ENCODE assay signal across 14 mouse cellular contexts in the genomic region with DNA sequence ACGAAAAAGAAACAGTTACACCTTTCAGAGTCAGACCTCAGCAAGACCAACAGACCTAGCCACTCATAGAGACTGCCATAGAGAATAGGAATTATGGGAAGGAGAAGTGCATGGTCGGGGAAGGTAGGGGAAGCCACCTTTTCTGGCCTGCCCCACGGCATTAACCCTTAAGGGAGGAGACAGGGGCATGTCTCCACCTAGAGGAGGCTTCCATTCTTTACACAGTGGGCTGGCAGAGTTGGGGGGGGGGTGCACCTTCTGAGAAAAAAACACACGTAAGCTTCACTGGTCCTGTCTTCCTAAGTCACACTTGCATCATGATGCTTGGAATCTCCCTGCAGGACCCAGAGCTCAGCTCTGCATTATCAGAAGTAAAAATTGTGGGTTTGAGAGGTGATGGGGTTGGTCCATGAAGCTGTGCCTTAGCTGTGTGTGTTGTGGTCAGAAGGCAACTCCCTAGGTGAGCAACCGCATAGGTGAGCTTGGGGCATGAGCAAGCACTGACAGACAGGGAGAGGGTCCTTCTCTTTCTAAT. TPM values are rescaled to one million over a fixed set of nuclear protein-coding genes. Genes with fewer than 3 reads are reported as not detected.
A peak's percentile ranks its signal among the peaks of the same experiment; 100 is the strongest.
DNase-seq lines count a peak whose midpoint lies in the region; ATAC-seq and TF ChIP-seq lines count a peak whose summit lies in the region.
"Had no signal": no experiment of that assay in that cellular context is flagged by ENCODE, and none has a peak within 500 bp of the region (broad histone marks: within the 10 kb centered on the region; RNA-seq: fewer than 3 reads in every experiment).

No protein-coding gene starts in this region.

- no peak overlapping the region for H3K9ac ChIP-seq in kidney, embryonic 15.5 days
- no peak overlapping the region for H3K9ac ChIP-seq in midbrain, postnatal 0 days (replicated peaks; ENCODE audit: low read length, poor library complexity, severe bottlenecking)
- no peak overlapping the region for H3K9ac ChIP-seq in midbrain, embryonic 15.5 days
- H3K9ac ChIP-seq in MEL (ENCODE audit: control insufficient read depth, low read depth, low read length, poor library complexity, severe bottlenecking) = peak overlapping the region; percentile 75
- no peak overlapping the region for H3K9ac ChIP-seq in liver, embryonic 13.5 days
- H3K9ac ChIP-seq: embryonic facial prominence, embryonic 13.5 days; heart, embryonic 13.5 days had no signal

- H3K27me3 ChIP-seq in kidney, embryonic 15.5 days = no peaks in the 10 kb centered on the region
- H3K27me3 ChIP-seq in midbrain, postnatal 0 days (ENCODE audit: insufficient read depth, low read length) = no peaks in the 10 kb centered on the region
- H3K27me3 ChIP-seq in midbrain, embryonic 15.5 days (replicated peaks) = no peaks in the 10 kb centered on the region
- no peaks in the 10 kb centered on the region for H3K27me3 ChIP-seq in MEL (ENCODE audit: control insufficient read depth in 1 of 2, insufficient read depth in 2 of 2, low read length in 2 of 2)
- H3K27me3 ChIP-seq in liver, embryonic 13.5 days = no peaks in the 10 kb centered on the region
- H3K27me3 ChIP-seq: embryonic facial prominence, embryonic 13.5 days had no signal

- H3K4me3 ChIP-seq in kidney, embryonic 15.5 days (replicated peaks) = no peak overlapping the region
- H3K4me3 ChIP-seq in midbrain, postnatal 0 days (ENCODE audit: low read depth, low read length) = no peak overlapping the region
- no peak overlapping the region for H3K4me3 ChIP-seq in midbrain, embryonic 15.5 days
- H3K4me3 ChIP-seq in MEL (ENCODE audit: control insufficient read depth in 1 of 2, insufficient read depth in 1 of 2, low read depth in 2 of 2, low read length in 2 of 2) = peak overlapping the region; percentile 31 to 37
- H3K4me3 ChIP-seq in liver, embryonic 13.5 days (replicated peaks) = no peak overlapping the region
- H3K4me3 ChIP-seq: embryonic facial prominence, embryonic 13.5 days; heart, embryonic 13.5 days had no signal

- peaks cover 43% of the 10 kb centered on the region for H3K4me1 ChIP-seq in kidney, embryonic 15.5 days
- peaks cover 9% of the 10 kb centered on the region; the same call in 1 of the 2 replicates for H3K4me1 ChIP-seq in midbrain, postnatal 0 days (ENCODE audit: insufficient read depth, low read length)
- peaks cover 13% of the 10 kb centered on the region for H3K4me1 ChIP-seq in midbrain, embryonic 15.5 days
- peaks cover 37 to 80% of the 10 kb centered on the region in 2 experiments for H3K4me1 ChIP-seq in MEL (ENCODE audit: control insufficient read depth in 1 of 2, insufficient read depth in 2 of 2, low read length in 2 of 2)
- peaks cover 100% of the 10 kb centered on the region for H3K4me1 ChIP-seq in liver, embryonic 13.5 days (replicated peaks)

- TF ChIP-seq EP300 in MEL (IDR thresholded peaks at IDR 0.05; ENCODE audit: low read depth in 1 of 2, low read length in 2 of 2) = no peak

- TF ChIP-seq RAD21 in MEL (IDR thresholded peaks at IDR 0.05; ENCODE audit: low read depth, low read length) = no peak

- TF ChIP-seq POLR2A in MEL (IDR thresholded peaks at IDR 0.05; ENCODE audit: control insufficient read depth in 1 of 2, insufficient read depth in 1 of 2, low read depth in 1 of 2, low read length in 2 of 2, poor library complexity in 1 of 2) = peak in 1 of 2 experiments; percentile 30; a peak in 2 of 4 replicates

- 0 out of 2 replicates have a peak overlapping the region, but pooled peaks have one; percentile 9 for H3K27ac ChIP-seq in kidney, embryonic 15.5 days
- H3K27ac ChIP-seq in midbrain, postnatal 0 days (ENCODE audit: low read depth, low read length) = no peak overlapping the region
- H3K27ac ChIP-seq in midbrain, embryonic 15.5 days = no peak overlapping the region
- H3K27ac ChIP-seq in MEL (ENCODE audit: control insufficient read depth, low read depth, low read length) = peak overlapping the region; percentile 99
- peak overlapping the region; percentile 75; the same call in 1 of the 2 replicates for H3K27ac ChIP-seq in liver, embryonic 13.5 days
- H3K27ac ChIP-seq: heart, embryonic 13.5 days; stomach, postnatal 0 days had no signal

- no peak overlapping the region for H3K4me2 ChIP-seq in kidney, embryonic 15.5 days
- no peak overlapping the region for H3K4me2 ChIP-seq in midbrain, postnatal 0 days (ENCODE audit: low read depth, low read length, poor library complexity, severe bottlenecking)
- H3K4me2 ChIP-seq in midbrain, embryonic 15.5 days = no peak overlapping the region
- H3K4me2 ChIP-seq in liver, embryonic 13.5 days = no peak overlapping the region
- H3K4me2 ChIP-seq: embryonic facial prominence, embryonic 13.5 days had no signal

- peaks cover 22% of the 10 kb centered on the region for H3K79me2 ChIP-seq in MEL (ENCODE audit: control insufficient read depth, insufficient read depth, low read length, poor library complexity)

- no peaks in the 10 kb centered on the region for H3K36me3 ChIP-seq in kidney, embryonic 15.5 days
- H3K36me3 ChIP-seq in midbrain, postnatal 0 days (ENCODE audit: insufficient read depth, low read length) = no peaks in the 10 kb centered on the region
- H3K36me3 ChIP-seq in midbrain, embryonic 15.5 days (replicated peaks) = no peaks in the 10 kb centered on the region
- peaks cover 0 to 89% of the 10 kb centered on the region in 2 experiments; a peak in 2 of 4 replicates for H3K36me3 ChIP-seq in MEL (ENCODE audit: control insufficient read depth in 1 of 2, insufficient read depth in 2 of 2, low read length in 2 of 2)
- no peaks in the 10 kb centered on the region for H3K36me3 ChIP-seq in liver, embryonic 13.5 days
- H3K36me3 ChIP-seq: embryonic facial prominence, embryonic 13.5 days; heart, embryonic 13.5 days had no signal

- peak; percentile 24; the same call in 1 of the 2 replicates for TF ChIP-seq CTCF in midbrain, postnatal 0 days (IDR thresholded peaks at IDR 0.05)
- no peak for TF ChIP-seq CTCF in MEL (IDR thresholded peaks at IDR 0.05 in 2 of 3, conservative IDR thresholded peaks at IDR 0.05 in 1 of 3; ENCODE audit: control insufficient read depth in 1 of 3, insufficient read depth in 1 of 3, low read depth in 2 of 3, low read length in 3 of 3, poor library complexity in 1 of 3, severe bottlenecking in 1 of 3)

- no peaks in the 10 kb centered on the region for H3K9me3 ChIP-seq in kidney, embryonic 15.5 days (replicated peaks)
- H3K9me3 ChIP-seq in midbrain, postnatal 0 days (ENCODE audit: low read length) = no peaks in the 10 kb centered on the region
- H3K9me3 ChIP-seq in midbrain, embryonic 15.5 days = no peaks in the 10 kb centered on the region
- no peaks in the 10 kb centered on the region for H3K9me3 ChIP-seq in MEL (replicated peaks; ENCODE audit: insufficient read depth, low read length)
- H3K9me3 ChIP-seq in liver, embryonic 13.5 days (replicated peaks) = no peaks in the 10 kb centered on the region
- H3K9me3 ChIP-seq: embryonic facial prominence, embryonic 13.5 days; heart, embryonic 13.5 days had no signal

- DNase-seq in kidney, postnatal 10 days = no peak
- DNase-seq in midbrain, postnatal 0 days (ENCODE audit: low spot score) = no peak
- DNase-seq in MEL (ENCODE audit: low read depth, low spot score) = peak; percentile 51
- no peak for DNase-seq in liver, embryonic 13.5 days
- no peak for DNase-seq in layer of hippocampus, adult 9-11 months
- no peak for DNase-seq in frontal cortex, postnatal 10 days (ENCODE audit: low spot score in 2 of 2)
- DNase-seq: adrenal gland, postnatal 14 days; cerebellum, adult 2 months; kidney, adult 8-10 months had no signal

- 22% methylated on average over 5 of the region's 5 CpGs for WGBS in kidney, embryonic 15.5 days
- WGBS in midbrain, postnatal 0 days = 61% methylated on average over 5 of the region's 5 CpGs
- WGBS in midbrain, embryonic 15.5 days = 50% methylated on average over 5 of the region's 5 CpGs
- 19% methylated on average over 5 of the region's 5 CpGs for WGBS in liver, embryonic 13.5 days (ENCODE audit: insufficient replicate concordance)

- ATAC-seq in kidney, embryonic 15.5 days (replicated peaks; ENCODE audit: low FRiP score) = no peak
- no peak for ATAC-seq in midbrain, postnatal 0 days (ENCODE audit: low FRiP score)
- ATAC-seq in midbrain, embryonic 15.5 days (replicated peaks) = no peak
- no peak for ATAC-seq in liver, embryonic 13.5 days (ENCODE audit: low read depth)

TF ChIP-seq in MEL, 35 proteins besides CTCF, POLR2A, EP300 and RAD21:
- no peak for TF ChIP-seq TCF12 (IDR thresholded peaks at IDR 0.05; ENCODE audit: low read depth, low read length)
- no peak for TF ChIP-seq BHLHE40 (IDR thresholded peaks at IDR 0.05; ENCODE audit: borderline replicate concordance, low read depth, low read length)
- no peak for TF ChIP-seq UBTF (IDR thresholded peaks at IDR 0.05; ENCODE audit: borderline replicate concordance, insufficient read depth, low read depth, low read length)
- no peak for TF ChIP-seq MAFK (IDR thresholded peaks at IDR 0.05; ENCODE audit: borderline replicate concordance, low read depth, low read length)
- TF ChIP-seq RCOR1 (IDR thresholded peaks at IDR 0.05; ENCODE audit: low read depth, low read length) = no peak
- TF ChIP-seq MAX (IDR thresholded peaks at IDR 0.05; ENCODE audit: low read length) = no peak
- TF ChIP-seq USF2 (IDR thresholded peaks at IDR 0.05; ENCODE audit: borderline replicate concordance in 1 of 2, insufficient read depth in 1 of 2, low read depth in 1 of 2, low read length in 2 of 2) = no peak
- no peak for TF ChIP-seq ZMIZ1 (IDR thresholded peaks at IDR 0.05; ENCODE audit: low read depth, low read length)
TF ChIP-seq in MEL: peak in this region for 0.

RNA-seq across cellular contexts. Expression of gene Ptpre, which starts 58.4 kb away (rescaled TPM):
- polyA plus RNA-seq in kidney, embryonic 15.5 days (2015; fragmentation: Nextera tagmentation; extraction: Ambion mirVana) = 1.6 TPM in 2 replicates
- total RNA-seq in midbrain, postnatal 0 days (2014; rRNA removed) = 14.2 and 14.6 TPM in 2 replicates
- 7.2 and 9.2 TPM in 2 replicates for polyA plus RNA-seq in midbrain, postnatal 0 days (2015; fragmentation: Nextera tagmentation; extraction: Ambion mirVana)
- 7.1 and 7.6 TPM in 2 replicates for polyA plus RNA-seq in midbrain, embryonic 15.5 days (2015; fragmentation: Nextera tagmentation; extraction: Ambion mirVana)
- 4.9 and 6.9 TPM in 2 replicates for total RNA-seq in MEL (2012; rRNA removed)
- 10 to 100 TPM in 1 of 2 experiments, not detected in 1; 12.9 TPM for polyA plus RNA-seq in MEL (2012; ENCODE audit: insufficient read depth in 1 of 2, insufficient read length in 2 of 2, low read depth in 1 of 2, low replicate concordance in 2 of 2, missing spikeins in 1 of 2)
- 2.5 and 2.8 TPM in 2 replicates for polyA plus RNA-seq in liver, embryonic 13.5 days (2015; fragmentation: Nextera tagmentation; extraction: Ambion mirVana)

Comparison
In these comparisons a context has a peak if more than half of its experiments do, and no peak if none do; other contexts are left out.
1. H3K27ac ChIP-seq: peak in kidney, embryonic 15.5 days (single experiment), MEL (single experiment) and liver, embryonic 13.5 days (single experiment); none in midbrain, postnatal 0 days (single experiment) and midbrain, embryonic 15.5 days (single experiment).
2. H3K4me3 ChIP-seq: peak in MEL (2 of 2); none in kidney, embryonic 15.5 days (single experiment), midbrain, postnatal 0 days (single experiment), midbrain, embryonic 15.5 days (single experiment) and liver, embryonic 13.5 days (single experiment).